Mouse (Mus musculus): ENCODE results near the gene Cand1.

Cand1 gene

GRCm38 (mm10) chr10:119239969-119240721, at the start of gene Cand1:
Cand1 (minus strand) TSS chr10:119240055.
- DNase-seq = peak; percentile 99 to 100

- DNase-seq = no peak
Observed at GRCm38 (mm10) chr10:119278871-119279270, 39.0 kb upstream of the Cand1 start.

GRCm38 (mm10) chr10:119274333-119274732, 34.5 kb upstream of the Cand1 start:
- no peak for DNase-seq

- DNase-seq = no peak
Observed at GRCm38 (mm10) chr10:119272536-119272935, 32.7 kb upstream of the Cand1 start.

GRCm38 (mm10) chr10:119272005-119272404, 32.1 kb upstream of the Cand1 start:
- no peak for DNase-seq

GRCm38 (mm10) chr10:119271101-119271500, 31.2 kb upstream of the Cand1 start:
- no peak for DNase-seq

GRCm38 (mm10) chr10:119270384-119270985, 30.6 kb upstream of the Cand1 start:
- DNase-seq = no peak

- no peak for DNase-seq
Observed at GRCm38 (mm10) chr10:119264761-119265160, 24.9 kb upstream of the Cand1 start.

GRCm38 (mm10) chr10:119262821-119263220, 23.0 kb upstream of the Cand1 start:
- no peak for DNase-seq

GRCm38 (mm10) chr10:119257876-119258275, 18.0 kb upstream of the Cand1 start:
- DNase-seq = no peak

GRCm38 (mm10) chr10:119244146-119244545, 4.3 kb upstream of the Cand1 start:
- no peak for DNase-seq

GRCm38 (mm10) chr10:119240722-119241089, 851 bp upstream of the Cand1 start:
- peak in 1 of 2 experiments; percentile 10 for DNase-seq

- DNase-seq = no peak
Observed at GRCm38 (mm10) chr10:119239633-119239968, 254 bp downstream of the Cand1 start.

GRCm38 (mm10) chr10:119238985-119239631, 747 bp downstream of the Cand1 start:
- DNase-seq = peak; percentile 48 to 55

- DNase-seq = no peak
Observed at GRCm38 (mm10) chr10:119231526-119231925, 8.3 kb downstream of the Cand1 start.

GRCm38 (mm10) chr10:119230703-119231102, 9.2 kb downstream of the Cand1 start:
- no peak for DNase-seq

GRCm38 (mm10) chr10:119230074-119230669, 9.7 kb downstream of the Cand1 start:
- DNase-seq = no peak

GRCm38 (mm10) chr10:119223686-119224085, 16.2 kb downstream of the Cand1 start:
- no peak for DNase-seq

GRCm38 (mm10) chr10:119221631-119222030, 18.2 kb downstream of the Cand1 start:
- DNase-seq = peak; percentile 25 to 28

- DNase-seq = no peak
Observed at GRCm38 (mm10) chr10:119219415-119219814, 20.4 kb downstream of the Cand1 start.

- DNase-seq = no peak
Observed at GRCm38 (mm10) chr10:119218274-119219080, 21.4 kb downstream of the Cand1 start.

- no peak for DNase-seq
Observed at GRCm38 (mm10) chr10:119212443-119212842, 27.4 kb downstream of the Cand1 start.

GRCm38 (mm10) chr10:119211251-119211650, 28.6 kb downstream of the Cand1 start:
- DNase-seq = no peak

Data from cerebellum, postnatal 36 days (tissue).